Comparison of ENCODE assay signal across 16 mouse cellular contexts in the genomic region with DNA sequence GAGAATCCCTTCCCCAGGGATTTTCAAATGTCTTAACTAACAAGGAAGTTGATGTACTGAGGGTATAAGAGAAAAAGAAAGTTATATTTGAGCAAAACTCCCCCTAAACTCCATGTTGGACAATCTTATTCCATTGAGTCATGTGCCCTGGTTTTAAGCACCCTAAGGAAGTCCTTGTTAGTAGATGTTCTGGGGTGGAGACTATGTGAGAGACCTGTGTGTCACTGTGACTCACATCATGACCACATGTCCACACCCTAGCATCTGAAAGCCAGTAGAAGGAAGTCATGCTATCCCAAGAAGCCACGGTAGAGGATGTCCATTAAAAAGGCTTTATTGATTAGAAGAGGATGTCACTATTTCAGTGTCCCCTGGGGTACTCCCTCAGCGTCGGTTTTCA. TPM values are rescaled to one million over a fixed set of nuclear protein-coding genes. Genes with fewer than 3 reads are reported as not detected.
"Had no signal": no experiment of that assay in that cellular context is flagged by ENCODE, and none has a peak within 500 bp of the region (broad histone marks: within the 10 kb centered on the region; RNA-seq: fewer than 3 reads in every experiment).

No protein-coding gene starts in this region.

- H3K4me2 ChIP-seq: kidney, embryonic 15.5 days; liver, embryonic 13.5 days; midbrain, embryonic 13.5 days had no signal

- DNase-seq: kidney, adult 8-10 months; kidney, postnatal 10 days; kidney, postnatal 36 days; layer of hippocampus, postnatal 36 days; liver, embryonic 13.5 days; lung, adult 2 months; lung, postnatal 14 days; lung, postnatal 4 days; thymus, adult 2 months; thymus, postnatal 14 days; thymus, postnatal 4 days had no signal

- H3K9me3 ChIP-seq: kidney, embryonic 15.5 days; liver, embryonic 13.5 days; midbrain, embryonic 13.5 days had no signal

- ATAC-seq: midbrain, embryonic 13.5 days; midbrain, embryonic 16.5 days had no signal

- H3K36me3 ChIP-seq: kidney, embryonic 15.5 days; liver, embryonic 13.5 days; midbrain, embryonic 13.5 days had no signal

- H3K9ac ChIP-seq: kidney, embryonic 15.5 days; liver, embryonic 13.5 days; midbrain, embryonic 13.5 days had no signal

- H3K4me3 ChIP-seq: kidney, embryonic 15.5 days; left cerebral cortex, adult 2 months; liver, embryonic 13.5 days; midbrain, embryonic 13.5 days had no signal

- H3K27me3 ChIP-seq: kidney, embryonic 15.5 days; liver, embryonic 13.5 days; midbrain, embryonic 13.5 days had no signal

- H3K4me1 ChIP-seq: kidney, embryonic 15.5 days; liver, embryonic 13.5 days; midbrain, embryonic 13.5 days had no signal

- H3K27ac ChIP-seq: kidney, embryonic 15.5 days; left cerebral cortex, adult 2 months; liver, embryonic 13.5 days; midbrain, embryonic 13.5 days had no signal

RNA-seq across cellular contexts. Expression of a gene that starts 40.4 kb away (rescaled TPM):
- total RNA-seq: megakaryocyte progenitor cell, adult 5-6 weeks had no signal
